Mouse (Mus musculus) stomach, embryonic 14.5 days (tissue): ENCODE measurements around the gene Taar2. TPM values are rescaled to one million over a fixed set of nuclear protein-coding genes. Genes with fewer than 3 reads are reported as not detected.

Source experiments
- ATAC-seq: fragments of 200-750 bp; cut with Nextera tagmentation; 2 replicates; pipeline ENCODE4 v1.8.0; 2017; ENCODE audit warnings: low read depth, moderate TSS enrichment; ENCODE audit not compliant: insufficient number of reproducible peaks, insufficient read depth, low FRiP score
- H3K27ac ChIP-seq: fragments of 300-500 bp; sonication (generic); 2 replicates; pipeline ENCODE4 v1.5.1; 2014; ENCODE audit warnings: mild to moderate bottlenecking, low read length, moderate library complexity, mixed read lengths
- H3K27me3 ChIP-seq: fragments of 300-500 bp; sonication (generic); 2 replicates; pipeline ENCODE4 v1.6.1; 2014; ENCODE audit warnings: low read length, control low read depth, mixed read lengths; ENCODE audit not compliant: control insufficient read depth, insufficient read depth
- H3K36me3 ChIP-seq: fragments of 300-500 bp; sonication (generic); 2 replicates; pipeline ENCODE4 v1.6.1; 2014; ENCODE audit warnings: mild to moderate bottlenecking, control low read depth, low read length, moderate library complexity, mixed read lengths; ENCODE audit not compliant: control insufficient read depth, insufficient read depth
- H3K4me1 ChIP-seq: fragments of 300-500 bp; sonication (generic); 2 replicates; pipeline ENCODE4 v1.6.1; 2014; ENCODE audit warnings: low read length, control low read depth, mixed read lengths; ENCODE audit not compliant: control insufficient read depth, insufficient read depth
- H3K4me2 ChIP-seq: fragments of 300-500 bp; sonication (generic); replicated peaks from 2 replicates; pipeline ENCODE4 v1.6.1; 2014; ENCODE audit warnings: low read depth, low read length, control low read depth
- H3K4me3 ChIP-seq: fragments of 300-500 bp; sonication (generic); 2 replicates; pipeline ENCODE4 v1.5.1; 2014; ENCODE audit warnings: low read depth, low read length, control low read depth
- H3K9ac ChIP-seq: fragments of 300-500 bp; sonication (generic); replicated peaks from 2 replicates; pipeline ENCODE4 v1.6.1; 2014; ENCODE audit warnings: low read depth, mild to moderate bottlenecking, control low read depth, low read length, moderate library complexity, mixed read lengths
- H3K9me3 ChIP-seq: fragments of 300-500 bp; sonication (generic); 2 replicates; pipeline ENCODE4 v1.6.1; 2016; ENCODE audit warnings: low read depth, low read length, control low read depth; ENCODE audit not compliant: control insufficient read depth
- WGBS: fragments of 180-500 bp; shearing (Covaris S2); extraction: QIAGEN DNeasy Blood & Tissue Kit; methylation state at CpG from one replicate; pipeline ENCODE4 v1.1.7; 2014; 5-methylcytosine and 5-hydroxymethylcytosine counted together
- polyA plus RNA-seq: library from polyadenylated mRNA; unstranded; fragments of >200 nt; fragmentation: Nextera tagmentation; extraction: Ambion mirVana; gene quantifications from 2 replicates; pipeline ENCODE4 v1.2.1, GENCODE M21; 2014

The Taar2 gene
- polyA plus RNA-seq: not detected in 2 replicates

DNA sequence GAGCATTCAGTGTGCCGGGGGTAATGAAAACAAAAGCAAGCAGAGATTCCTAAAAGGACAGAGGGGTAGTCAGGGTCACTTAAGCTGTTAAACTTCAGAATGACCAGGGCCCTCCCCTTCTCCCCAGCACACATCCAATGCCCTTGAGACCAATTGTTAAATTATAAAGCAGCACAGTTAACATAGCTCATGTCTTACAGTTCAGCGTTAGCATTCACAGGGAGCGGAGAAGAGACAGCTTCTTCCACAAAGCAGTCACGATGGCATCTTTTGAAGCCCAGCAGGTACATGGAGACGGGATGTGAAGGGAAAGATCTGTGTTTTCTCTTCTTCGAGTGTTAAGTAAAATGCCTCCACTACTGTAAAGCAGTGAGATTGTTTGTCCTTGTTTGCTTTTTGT lies at the start of gene Taar2:
Gene Taar2, plus strand, starts transcription at position 261 of the 400 bp plus-strand sequence.
- no peak within 1 kb of the TSS for H3K9ac ChIP-seq
- no peak within 1 kb of the TSS for H3K4me2 ChIP-seq
- 62% methylated on average over 6 of the region's 6 CpGs for WGBS
- no peaks in the 10 kb centered on the region for H3K4me1 ChIP-seq
- no peak within 1 kb of the TSS for H3K4me3 ChIP-seq
- H3K27ac ChIP-seq: no peak within 1 kb of the TSS
- H3K27me3 ChIP-seq: no peaks in the 10 kb centered on the region
- H3K36me3 ChIP-seq: no peaks in the 10 kb centered on the region
- no peaks in the 10 kb centered on the region for H3K9me3 ChIP-seq
- ATAC-seq: no peak

DNA sequence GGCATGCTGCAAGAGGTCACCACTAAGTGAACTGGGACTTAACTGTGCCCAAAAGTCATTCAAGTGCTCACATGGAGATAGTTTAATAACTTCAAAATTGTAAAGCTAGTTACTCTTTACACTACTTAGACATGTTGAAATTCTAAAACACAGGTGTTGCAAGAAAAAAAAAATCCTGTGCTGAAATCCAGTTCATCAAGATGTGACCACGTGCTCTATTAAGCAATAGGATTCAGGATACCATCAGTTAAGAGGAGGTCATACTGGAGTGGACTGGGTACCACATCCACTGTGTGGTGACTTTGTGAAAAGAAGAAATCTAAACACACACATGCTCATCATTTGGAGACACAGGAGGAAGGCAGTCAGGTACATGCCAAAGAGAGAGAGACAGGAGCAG lies 45.4 kb upstream of the Taar2 start:
- Histone ChIP-seq H3K36me3 (no peaks in the 10 kb centered on the region), H3K27me3 (no peaks in the 10 kb centered on the region), H3K4me1 (peaks cover 3% of the 10 kb centered on the region; the same call in 1 of the 2 replicates), H3K4me2 (no peak overlapping the region), H3K27ac (no peak overlapping the region), H3K4me3 (no peak overlapping the region), H3K9ac (no peak overlapping the region), H3K9me3 (no peaks in the 10 kb centered on the region)
- ATAC-seq: no peak
- whole genome bisulfite sequencing: 86% methylated on average over 1 of the region's 1 CpGs

DNA sequence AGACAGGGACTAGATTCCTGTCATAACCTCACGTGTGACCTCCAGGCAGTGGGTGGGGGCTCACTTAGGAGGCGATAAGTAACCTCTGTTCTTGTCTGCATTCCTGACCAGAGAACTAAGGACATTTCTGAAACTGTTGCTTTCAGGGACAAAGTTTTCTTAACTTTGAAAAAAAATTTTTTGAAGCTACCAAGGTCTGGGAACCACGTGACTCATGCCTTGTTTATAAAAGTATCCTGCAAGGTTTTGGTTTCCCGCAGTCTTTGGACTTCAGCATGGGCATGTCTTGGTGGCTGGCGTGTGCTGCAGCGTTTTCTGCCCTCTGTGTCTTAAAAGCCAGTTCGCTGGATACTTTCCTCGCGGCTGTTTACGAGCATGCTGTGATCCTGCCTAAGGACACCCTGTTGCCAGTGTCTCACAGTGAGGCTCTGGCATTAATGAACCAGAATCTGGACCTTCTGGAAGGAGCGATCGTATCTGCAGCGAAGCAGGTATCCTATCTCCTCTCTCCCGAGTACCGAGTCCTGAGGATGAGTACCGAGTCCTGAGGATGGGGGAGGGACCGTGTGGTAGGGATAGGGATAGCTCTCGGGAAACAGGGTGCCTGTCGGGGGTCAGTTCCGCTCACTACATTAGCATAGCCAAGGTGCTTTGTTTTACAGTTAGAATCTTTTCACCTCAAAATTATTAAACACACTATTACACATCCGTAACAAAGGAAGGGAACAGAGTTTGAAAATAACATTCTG lies 43.6 kb upstream of the Taar2 start, which contains the start of gene Vnn1:
Gene Vnn1, plus strand, starts transcription at position 88 of the 749 bp plus-strand sequence.
- no peaks in the 10 kb centered on the region for H3K36me3 ChIP-seq
- H3K4me2 ChIP-seq: peak within 1 kb of the TSS; percentile 44
- no peaks in the 10 kb centered on the region for H3K27me3 ChIP-seq
- H3K9ac ChIP-seq: no peak within 1 kb of the TSS
- WGBS: 14% methylated on average over 21 of the region's 21 CpGs
- H3K4me3 ChIP-seq: peak within 1 kb of the TSS; percentile 19
- peaks cover 3% of the 10 kb centered on the region; the same call in 1 of the 2 replicates for H3K4me1 ChIP-seq
- H3K9me3 ChIP-seq: no peaks in the 10 kb centered on the region
- ATAC-seq: no peak
- no peak within 1 kb of the TSS for H3K27ac ChIP-seq

DNA sequence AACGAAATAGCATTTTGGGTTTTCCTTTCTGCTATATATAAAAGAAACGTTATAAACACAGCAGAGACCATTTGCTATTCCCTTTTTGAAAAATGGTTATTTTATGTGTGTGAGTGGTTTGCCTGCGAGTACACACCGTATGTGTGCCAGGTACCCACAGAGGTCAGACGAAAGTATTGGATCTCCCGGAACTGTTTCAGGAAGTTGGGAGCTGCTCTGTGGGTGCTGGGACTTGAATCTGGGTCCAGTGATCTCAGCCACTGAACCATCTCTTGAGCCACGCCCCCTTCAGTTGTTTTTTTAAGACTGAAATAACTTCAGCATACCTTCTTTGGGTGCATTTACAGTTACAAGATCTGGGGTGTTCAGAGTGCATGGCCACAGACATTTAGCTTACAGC lies 43.0 kb upstream of the Taar2 start:
- H3K4me1 ChIP-seq: peaks cover 3% of the 10 kb centered on the region; the same call in 1 of the 2 replicates
- H3K9me3 ChIP-seq: no peaks in the 10 kb centered on the region
- 65% methylated on average over 7 of the region's 7 CpGs for WGBS
- no peaks in the 10 kb centered on the region for H3K27me3 ChIP-seq
- H3K4me2 ChIP-seq: no peak overlapping the region
- no peak for ATAC-seq
- no peaks in the 10 kb centered on the region for H3K36me3 ChIP-seq
- no peak overlapping the region for H3K27ac ChIP-seq
- no peak overlapping the region for H3K9ac ChIP-seq
- H3K4me3 ChIP-seq: peak overlapping the region; percentile 19; the same call in 1 of the 2 replicates

DNA sequence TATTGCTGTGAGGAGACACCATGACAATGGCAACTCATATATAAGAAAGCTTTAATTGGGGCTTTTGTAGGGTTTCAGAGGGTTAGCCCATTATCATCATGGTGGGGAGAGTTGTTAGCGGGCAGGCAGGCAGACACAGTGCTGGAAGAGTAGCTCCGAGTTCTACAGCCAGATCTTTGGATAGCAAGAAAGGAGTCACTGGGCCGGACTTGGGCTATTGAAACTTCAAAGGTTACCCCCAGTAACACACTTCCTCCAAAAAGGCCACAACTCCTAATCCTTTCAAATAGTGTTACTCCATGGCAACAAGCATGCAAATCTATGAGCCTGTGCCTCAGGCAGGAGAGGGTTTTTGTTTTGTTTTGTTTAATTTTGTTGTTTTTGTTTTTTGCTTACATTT lies 37.3 kb upstream of the Taar2 start:
- no peaks in the 10 kb centered on the region for H3K36me3 ChIP-seq
- ATAC-seq: no peak

DNA sequence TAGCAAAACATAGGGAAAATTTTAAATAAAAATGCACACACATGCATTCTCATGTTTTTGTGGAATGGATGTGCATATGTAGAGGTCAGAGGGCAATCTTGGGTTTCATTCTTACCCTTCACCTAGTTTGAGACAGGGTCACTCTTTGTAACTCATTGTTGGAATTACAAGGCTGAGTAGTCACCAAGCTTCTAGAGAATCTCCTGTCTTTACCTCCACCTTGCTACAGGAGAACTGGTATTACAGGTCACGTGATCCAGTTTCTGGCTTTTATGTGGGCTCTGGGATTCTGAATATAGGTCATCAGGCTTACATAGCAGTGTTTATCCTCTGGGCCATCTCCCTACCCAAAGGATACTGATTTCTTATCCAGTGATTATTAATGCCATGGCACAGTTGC lies 32.7 kb upstream of the Taar2 start:
- no peak overlapping the region for H3K4me3 ChIP-seq
- H3K4me2 ChIP-seq: no peak overlapping the region
- no peak overlapping the region for H3K9ac ChIP-seq
- H3K9me3 ChIP-seq: no peaks in the 10 kb centered on the region
- no peak for ATAC-seq
- no peaks in the 10 kb centered on the region for H3K27me3 ChIP-seq
- H3K4me1 ChIP-seq: no peaks in the 10 kb centered on the region
- no peak overlapping the region for H3K27ac ChIP-seq
- H3K36me3 ChIP-seq: no peaks in the 10 kb centered on the region
- 83% methylated on average over 1 of the region's 1 CpGs for WGBS

More for the DNA sequence above, 37.3 kb upstream of the Taar2 start:
- Histone ChIP-seq H3K4me1 (no peaks in the 10 kb centered on the region), H3K4me3 (no peak overlapping the region), H3K4me2 (no peak overlapping the region), H3K27ac (no peak overlapping the region), H3K9me3 (no peaks in the 10 kb centered on the region), H3K27me3 (no peaks in the 10 kb centered on the region), H3K9ac (no peak overlapping the region)
- 91% methylated on average over 3 of the region's 3 CpGs for WGBS

DNA sequence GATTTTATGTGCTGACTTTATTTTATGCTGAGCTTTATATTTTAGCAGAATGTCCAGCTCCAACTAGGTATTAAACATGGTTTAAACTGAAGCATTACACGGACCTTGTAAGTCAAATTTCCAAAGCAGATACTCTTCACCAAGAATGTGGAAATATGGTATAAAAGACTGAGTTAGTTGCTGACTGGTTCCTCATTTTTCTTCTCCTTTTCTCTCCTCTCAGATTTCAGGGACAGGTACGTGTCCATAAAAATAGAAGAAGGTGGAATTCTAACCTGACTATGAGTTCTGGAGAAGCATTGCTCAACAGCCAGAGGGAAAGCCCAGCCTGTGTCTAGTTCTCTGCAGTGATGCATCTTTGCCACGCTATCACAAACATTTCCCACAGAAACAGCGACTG lies 18.3 kb upstream of the Taar2 start, which contains the start of gene Taar1:
Gene Taar1, plus strand, starts transcription at position 301 of the 400 bp plus-strand sequence.
- no peaks in the 10 kb centered on the region for H3K9me3 ChIP-seq
- 93% methylated on average over 4 of the region's 4 CpGs for WGBS
- H3K9ac ChIP-seq: no peak within 1 kb of the TSS
- H3K27ac ChIP-seq: no peak within 1 kb of the TSS
- no peaks in the 10 kb centered on the region for H3K4me1 ChIP-seq
- no peak within 1 kb of the TSS for H3K4me3 ChIP-seq
- no peaks in the 10 kb centered on the region for H3K36me3 ChIP-seq
- H3K27me3 ChIP-seq: no peaks in the 10 kb centered on the region
- H3K4me2 ChIP-seq: no peak within 1 kb of the TSS
- ATAC-seq: no peak

DNA sequence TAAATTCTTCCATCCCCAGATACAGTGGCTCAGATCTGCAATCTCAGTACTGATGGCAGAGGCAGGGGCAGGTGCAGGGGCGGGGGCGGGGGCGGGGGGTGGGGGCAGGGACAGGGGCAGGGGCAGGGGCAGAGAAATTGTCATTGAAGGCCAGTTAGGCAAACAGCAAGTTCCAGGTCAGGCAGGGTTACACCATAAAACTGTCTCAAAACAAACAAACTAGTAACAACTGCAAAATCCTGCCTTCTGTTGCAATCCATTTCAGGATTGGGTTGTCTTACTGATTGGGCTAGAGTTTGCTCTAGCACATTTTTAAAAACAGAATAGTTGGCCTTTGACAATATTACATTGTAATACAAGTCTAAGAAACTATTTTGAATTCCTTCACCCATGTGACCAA lies 15.9 kb upstream of the Taar2 start:
- WGBS: 58% methylated on average over 3 of the region's 3 CpGs
- no peaks in the 10 kb centered on the region for H3K4me1 ChIP-seq
- no peak overlapping the region for H3K9ac ChIP-seq
- H3K9me3 ChIP-seq: no peaks in the 10 kb centered on the region
- H3K4me3 ChIP-seq: no peak overlapping the region
- H3K36me3 ChIP-seq: no peaks in the 10 kb centered on the region
- H3K27ac ChIP-seq: no peak overlapping the region
- no peak for ATAC-seq
- no peak overlapping the region for H3K4me2 ChIP-seq
- H3K27me3 ChIP-seq: no peaks in the 10 kb centered on the region
